Mouse (Mus musculus): ENCODE results near the gene Atp6v1g2. TPM values are rescaled to one million over a fixed set of nuclear protein-coding genes. Genes with fewer than 3 reads are reported as not detected.

The Atp6v1g2 gene
- polyA plus RNA-seq (2012; rRNA removed) = 6.9 and 13.4 TPM in 2 replicates

DNA sequence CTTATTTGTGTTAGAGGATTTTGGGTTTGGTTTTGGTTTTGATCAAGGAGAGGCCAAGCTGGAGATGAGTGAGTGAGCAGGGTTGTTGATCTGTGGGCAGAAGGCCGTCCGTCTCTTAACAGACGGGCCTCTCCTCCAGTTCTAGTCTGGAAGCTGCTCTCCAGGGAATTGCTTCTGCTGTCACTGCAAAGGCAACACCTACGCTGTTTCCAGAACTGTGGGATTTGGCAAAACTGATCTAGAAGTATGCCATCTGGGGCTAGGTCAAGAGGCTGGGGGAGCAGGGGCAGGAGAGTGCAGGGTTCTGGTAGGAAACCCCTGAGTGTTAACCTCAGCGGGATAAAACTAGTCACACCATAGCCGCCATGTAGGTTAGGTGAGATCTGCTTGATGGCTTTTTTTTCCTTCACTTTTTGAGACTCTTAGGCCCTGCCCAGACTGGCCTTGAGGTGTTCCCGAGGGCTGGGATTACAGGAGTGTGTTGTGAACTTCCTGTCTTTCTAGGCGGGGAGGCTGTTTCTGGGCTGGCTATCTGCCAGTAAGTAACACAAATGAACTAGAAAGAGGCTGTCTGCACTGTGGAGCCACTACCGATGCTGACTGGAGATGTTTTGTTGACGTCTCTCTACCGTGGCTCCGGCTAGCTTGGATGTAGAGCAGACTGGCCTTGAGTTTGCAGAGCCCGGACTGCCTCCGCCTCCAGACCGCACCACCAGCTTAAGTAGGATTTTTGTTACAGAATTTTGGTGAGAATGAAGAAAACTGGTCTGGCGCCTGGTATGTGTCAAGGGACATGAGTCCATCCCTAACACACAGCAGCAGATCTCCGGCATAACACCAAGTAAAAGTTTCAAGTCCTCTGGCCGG is at the start of gene Atp6v1g2:
Atp6v1g2 (plus strand) TSS at position 547 of the 867 bp plus-strand sequence.

GRCm38 (mm10) chr17:35187959-35188610 is 45.4 kb upstream of the Atp6v1g2 start, which contains the start of gene Lst1:
TSS of gene Lst1 (minus strand) at chr17:35188439.

DNA sequence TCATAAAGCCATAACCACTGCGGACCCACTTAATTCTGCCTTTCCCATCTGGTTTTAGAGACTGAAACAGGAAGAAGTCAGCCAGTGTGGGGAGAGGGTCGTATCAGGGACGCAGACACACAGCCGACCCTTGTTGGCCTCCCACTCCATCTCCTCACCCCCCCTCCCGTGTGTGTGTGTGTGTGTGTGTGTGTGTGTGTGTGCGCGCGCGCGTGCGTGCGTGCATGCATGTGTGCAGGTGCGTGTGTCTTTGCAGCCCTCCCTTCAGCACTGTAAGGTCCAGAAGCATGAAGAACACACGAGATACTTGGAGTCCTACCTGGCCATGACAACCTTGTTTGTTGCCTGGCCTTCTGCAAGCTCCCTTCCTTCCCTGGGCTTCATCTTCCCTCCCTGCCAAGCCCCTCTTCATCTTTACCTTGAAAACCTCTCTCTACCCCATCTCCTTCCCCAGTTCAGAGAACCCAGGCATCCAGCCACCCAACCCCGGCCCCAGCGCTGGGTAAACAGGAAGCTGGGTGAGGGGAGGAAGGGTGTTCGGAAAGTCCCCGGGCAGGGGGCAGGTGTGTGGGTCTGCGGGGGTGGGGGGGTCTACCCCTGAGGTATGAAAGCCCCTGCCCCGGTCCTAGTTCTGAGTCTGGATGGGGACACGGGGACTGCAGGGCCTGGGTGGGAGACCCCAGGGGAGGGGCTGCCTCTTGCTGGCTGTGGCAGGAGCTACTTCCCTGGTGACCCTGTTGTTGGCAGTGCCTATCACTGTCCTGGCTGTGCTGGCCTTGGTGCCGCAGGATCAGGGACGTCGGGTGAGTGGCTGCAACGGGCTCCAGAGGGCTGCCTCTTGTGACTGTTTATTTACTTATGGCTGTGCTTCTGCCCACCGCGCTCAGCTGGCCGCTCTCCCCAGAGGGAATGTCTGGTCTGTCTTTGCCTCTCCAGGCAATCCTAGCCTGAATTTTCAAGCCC is 39.3 kb upstream of the Atp6v1g2 start, which contains the start of gene Ltb:
Ltb (plus strand) TSS at position 559 of the 963 bp plus-strand sequence.

GRCm38 (mm10) chr17:35201787-35202186 is 31.7 kb upstream of the Atp6v1g2 start, which contains the start of gene Tnf:
TSS of gene Tnf (minus strand) at chr17:35202007.

DNA sequence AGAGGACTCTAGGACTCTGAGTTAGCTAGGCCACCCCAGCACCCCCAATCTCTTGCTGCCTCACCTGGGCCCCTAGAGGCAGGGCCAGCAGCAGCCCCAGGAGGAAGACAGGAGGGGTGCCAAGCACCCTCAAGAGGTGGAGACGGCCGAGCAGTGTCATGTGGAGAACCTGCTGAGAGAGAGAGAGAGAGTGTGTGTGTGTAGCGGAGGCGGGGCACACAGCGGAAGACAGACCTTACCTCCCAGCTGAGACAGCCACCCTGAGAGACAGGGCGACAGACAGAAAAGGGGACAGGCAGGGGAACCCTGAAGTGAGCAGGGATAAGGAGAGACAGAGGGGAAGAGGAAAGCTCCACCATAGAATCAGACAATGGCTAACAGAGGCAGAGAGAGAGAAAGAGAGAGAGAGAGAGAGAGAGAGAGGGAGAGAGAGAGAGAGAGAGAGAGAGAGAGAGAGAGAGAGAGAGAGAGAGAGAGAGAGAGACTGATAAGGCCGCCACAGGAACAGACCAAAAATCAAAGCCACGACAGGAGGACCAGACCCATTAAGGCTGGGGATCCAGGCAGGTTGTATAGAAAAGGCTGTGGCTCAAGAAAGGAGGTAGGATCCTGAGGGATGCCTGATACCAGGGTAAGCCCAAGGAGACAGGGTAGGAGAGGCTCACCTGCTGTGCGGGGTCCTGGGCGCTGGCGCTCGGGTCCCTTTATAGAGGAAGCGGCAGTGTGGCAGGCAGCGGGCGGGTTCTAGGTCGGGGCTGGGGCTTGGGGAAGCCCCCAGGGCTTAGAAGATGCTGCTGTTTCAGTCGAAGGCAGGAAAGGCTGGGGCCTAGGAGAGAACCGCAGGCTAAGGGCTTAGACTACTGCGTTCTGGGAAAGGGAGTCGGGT is 28.7 kb upstream of the Atp6v1g2 start, which contains the start of gene Lta:
Lta (minus strand) TSS at position 858 of the 886 bp plus-strand sequence.

DNA sequence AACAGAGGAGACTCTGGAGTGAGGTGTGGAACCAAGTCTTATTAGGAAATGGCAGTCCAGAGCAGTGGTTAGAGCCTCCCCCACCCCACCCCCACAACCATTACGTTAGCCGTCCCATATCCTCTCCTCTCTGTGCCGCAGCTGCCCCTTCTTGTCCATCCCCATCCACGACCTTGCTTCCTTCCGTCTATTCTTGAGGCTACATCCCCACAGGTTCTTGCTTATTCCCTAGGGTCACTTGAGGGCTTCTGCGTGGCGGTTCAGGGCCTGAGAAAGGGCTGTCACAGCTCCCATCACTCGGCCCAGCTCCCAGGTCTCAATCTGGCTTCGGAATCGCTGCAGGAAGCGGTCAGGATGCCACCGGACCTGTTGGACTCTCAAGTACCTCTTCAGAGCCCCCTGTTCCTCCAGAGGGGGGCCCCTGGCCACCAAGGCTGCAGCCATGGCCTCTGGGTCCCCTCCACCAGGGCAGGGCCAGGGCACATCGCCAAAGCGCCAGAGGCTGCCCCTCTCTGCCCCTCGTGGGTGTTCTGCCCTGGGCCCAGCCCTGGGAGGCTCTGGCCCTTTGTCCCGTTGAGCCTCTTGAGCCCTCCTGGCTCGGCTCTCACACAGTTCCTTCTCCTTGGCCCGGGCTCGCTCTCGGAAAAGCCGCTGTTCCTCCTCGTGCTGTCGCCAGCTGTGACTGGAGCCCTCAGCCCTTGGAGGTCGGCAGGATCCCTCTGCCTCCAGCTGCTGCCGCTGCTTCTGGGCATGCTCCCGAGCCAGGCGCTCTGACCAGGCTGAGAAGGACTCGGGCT is 13.1 kb upstream of the Atp6v1g2 start, which contains the start of gene Gm16181:
Gm16181 (plus strand) TSS at position 679 of the 797 bp plus-strand sequence.

GRCm38 (mm10) chr17:35235614-35236389 is 2.3 kb downstream of the Atp6v1g2 start, which contains the start of gene Nfkbil1:
TSS of gene Nfkbil1 (minus strand) at chr17:35235792.

DNA sequence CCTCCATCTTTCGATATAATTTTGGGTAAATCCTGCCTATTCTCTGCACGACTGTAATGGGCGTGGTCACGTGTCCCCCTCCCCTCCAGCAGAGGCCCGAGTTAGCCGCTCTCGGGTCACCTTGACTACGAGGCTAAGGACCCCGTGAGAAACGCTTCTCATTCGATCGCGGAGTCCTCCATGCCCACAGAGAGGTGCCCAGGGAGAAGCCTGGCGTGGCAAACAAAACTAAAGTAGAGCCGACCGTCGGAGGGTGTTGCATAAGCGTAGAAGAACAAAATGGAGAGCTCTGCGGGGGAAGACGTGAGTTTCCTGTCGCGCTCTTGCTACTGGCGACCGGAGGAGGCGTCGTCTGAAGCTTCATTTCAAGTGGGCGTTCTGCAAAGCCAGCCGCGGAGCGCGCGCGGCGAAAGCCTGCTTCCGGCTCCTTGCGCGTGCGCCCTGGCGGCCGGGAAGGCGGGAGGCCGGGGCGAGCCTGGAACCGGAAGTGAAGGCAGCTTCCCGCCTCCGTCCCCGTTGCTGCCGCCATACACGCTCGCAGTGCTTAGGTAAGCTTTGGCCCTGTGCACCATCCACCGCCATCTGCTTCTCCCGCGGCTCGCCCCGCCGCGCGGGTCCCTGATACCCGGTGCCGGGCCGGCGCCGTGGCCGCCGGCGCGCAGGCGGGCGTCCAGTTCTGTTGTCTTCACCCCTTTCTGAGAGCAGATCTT is 8.0 kb downstream of the Atp6v1g2 start, which contains the start of gene Ddx39b:
Ddx39b (plus strand) TSS at position 442 of the 710 bp plus-strand sequence.

DNA sequence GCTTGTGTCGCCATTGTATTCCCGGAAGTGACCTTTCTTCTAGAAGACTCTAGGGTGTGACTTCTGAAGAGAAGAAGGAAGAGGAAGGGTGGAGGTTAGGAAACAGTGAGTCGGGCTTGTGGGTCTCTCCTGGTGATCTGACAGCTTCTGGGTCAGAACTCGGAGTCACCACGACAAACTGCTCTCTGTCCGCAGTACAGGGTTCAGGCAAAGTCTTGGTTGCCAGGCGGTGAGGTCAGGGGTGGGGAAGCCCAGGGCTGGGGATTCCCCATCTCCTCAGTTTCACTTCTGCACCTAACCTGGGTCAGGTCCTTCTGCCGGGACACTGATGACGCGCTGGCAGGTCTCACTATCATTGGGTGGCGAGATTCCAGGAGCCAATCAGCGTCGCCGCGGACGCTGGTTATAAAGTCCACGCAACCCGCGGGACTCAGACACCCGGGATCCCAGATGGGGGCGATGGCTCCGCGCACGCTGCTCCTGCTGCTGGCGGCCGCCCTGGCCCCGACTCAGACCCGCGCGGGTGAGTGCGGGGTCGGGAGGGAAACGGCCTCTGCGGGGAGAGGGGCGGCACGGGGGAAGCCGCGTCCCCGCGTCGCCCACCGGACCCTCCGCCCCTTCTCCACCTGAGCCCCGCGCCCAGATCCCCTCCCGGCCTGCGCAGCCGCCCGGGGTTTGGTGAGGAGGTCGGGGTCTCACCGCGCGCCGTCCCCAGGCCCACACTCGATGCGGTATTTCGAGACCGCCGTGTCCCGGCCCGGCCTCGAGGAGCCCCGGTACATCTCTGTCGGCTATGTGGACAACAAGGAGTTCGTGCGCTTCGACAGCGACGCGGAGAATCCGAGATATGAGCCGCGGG is 29.4 kb downstream of the Atp6v1g2 start, which contains the start of gene H2-D1:
H2-D1 (plus strand) TSS at position 67 of the 859 bp plus-strand sequence.

Other genes starting within 250 kb of the Atp6v1g2 start
- 349 and 387 TPM in 2 replicates for gene Vars, start 232.7 kb upstream of the Atp6v1g2 start, polyA plus RNA-seq (2012; rRNA removed)
- gene Vwa7, start 217.1 kb upstream of the Atp6v1g2 start, polyA plus RNA-seq (2012; rRNA removed) = 1.6 and 1.7 TPM in 2 replicates
- 2.2 and 3.1 TPM in 2 replicates for gene Sapcd1, start 205.6 kb upstream of the Atp6v1g2 start, polyA plus RNA-seq (2012; rRNA removed)
- 2.8 and 3.2 TPM in 2 replicates for gene Msh5, start 186.9 kb upstream of the Atp6v1g2 start, polyA plus RNA-seq (2012; rRNA removed)
- gene Clic1, start 183.7 kb upstream of the Atp6v1g2 start, polyA plus RNA-seq (2012; rRNA removed) = 134 and 150 TPM in 2 replicates
- gene Ddah2, start 174.6 kb upstream of the Atp6v1g2 start, polyA plus RNA-seq (2012; rRNA removed) = 113 and 116 TPM in 2 replicates
- not detected in 2 replicates for gene Ly6g6c, start 168.3 kb upstream of the Atp6v1g2 start, polyA plus RNA-seq (2012; rRNA removed)
- 0.25 and 0.36 TPM in 2 replicates for gene Mpig6b, start 167.5 kb upstream of the Atp6v1g2 start, polyA plus RNA-seq (2012; rRNA removed)
- 13.7 and 17.0 TPM in 2 replicates for gene Ly6g6e, start 156.8 kb upstream of the Atp6v1g2 start, polyA plus RNA-seq (2012; rRNA removed)
- 7.4 and 8.5 TPM in 2 replicates for gene Ly6g6d, start 155.6 kb upstream of the Atp6v1g2 start, polyA plus RNA-seq (2012; rRNA removed)
- gene Ly6g6f, start 148.1 kb upstream of the Atp6v1g2 start, polyA plus RNA-seq (2012; rRNA removed) = not detected in 2 replicates
- gene Abhd16a, start 144.4 kb upstream of the Atp6v1g2 start, polyA plus RNA-seq (2012; rRNA removed) = 223 and 260 TPM in 2 replicates
- gene Ly6g5c, start 125.4 kb upstream of the Atp6v1g2 start, polyA plus RNA-seq (2012; rRNA removed) = not detected in 2 replicates
- 1.5 and 2.3 TPM in 2 replicates for gene Ly6g5b, start 118.2 kb upstream of the Atp6v1g2 start, polyA plus RNA-seq (2012; rRNA removed)
- gene Gpank1, start 112.2 kb upstream of the Atp6v1g2 start, polyA plus RNA-seq (2012; rRNA removed) = 17.4 and 20.2 TPM in 2 replicates
- 246 and 449 TPM in 2 replicates for gene Csnk2b, start 111.6 kb upstream of the Atp6v1g2 start, polyA plus RNA-seq (2012; rRNA removed)
- gene D17H6S53E, start 107.3 kb upstream of the Atp6v1g2 start, polyA plus RNA-seq (2012; rRNA removed) = 7.9 and 13.4 TPM in 2 replicates
- gene Apom, start 101.6 kb upstream of the Atp6v1g2 start, polyA plus RNA-seq (2012; rRNA removed) = 0.16 and 0.37 TPM in 2 replicates
- 379 and 401 TPM in 2 replicates for gene Bag6, start 98.5 kb upstream of the Atp6v1g2 start, polyA plus RNA-seq (2012; rRNA removed)
- 592 and 637 TPM in 2 replicates for gene Prrc2a, start 68.8 kb upstream of the Atp6v1g2 start, polyA plus RNA-seq (2012; rRNA removed)
- 1.4 and 1.9 TPM in 2 replicates for gene Aif1, start 57.6 kb upstream of the Atp6v1g2 start, polyA plus RNA-seq (2012; rRNA removed)
- gene Lst1, start 45.2 kb upstream of the Atp6v1g2 start, polyA plus RNA-seq (2012; rRNA removed) = 15.6 and 19.9 TPM in 2 replicates
- 4.6 and 6.7 TPM in 2 replicates for gene Ltb, start 39.2 kb upstream of the Atp6v1g2 start, polyA plus RNA-seq (2012; rRNA removed)
- gene Tnf, start 31.7 kb upstream of the Atp6v1g2 start, polyA plus RNA-seq (2012; rRNA removed) = 0.62 and 0.77 TPM in 2 replicates
- gene Lta, start 28.3 kb upstream of the Atp6v1g2 start, polyA plus RNA-seq (2012; rRNA removed) = 0.16 and 0.36 TPM in 2 replicates
- gene Gm16181, start 12.8 kb upstream of the Atp6v1g2 start, polyA plus RNA-seq (2012; rRNA removed) = not detected in 2 replicates
- 42.9 and 64.2 TPM in 2 replicates for gene Nfkbil1, start 2.1 kb downstream of the Atp6v1g2 start, polyA plus RNA-seq (2012; rRNA removed)
- gene Ddx39b, start 8.1 kb downstream of the Atp6v1g2 start, polyA plus RNA-seq (2012; rRNA removed) = 360 and 468 TPM in 2 replicates
- 422 and 558 TPM in 2 replicates for gene H2-D1, start 29.1 kb downstream of the Atp6v1g2 start, polyA plus RNA-seq (2012; rRNA removed)
- not detected in 2 replicates for gene H2-Q1, start 86.7 kb downstream of the Atp6v1g2 start, polyA plus RNA-seq (2012; rRNA removed)
- gene H2-Q2, start 108.6 kb downstream of the Atp6v1g2 start, polyA plus RNA-seq (2012; rRNA removed) = 1.3 and 2.0 TPM in 2 replicates
- gene H2-Q4, start 146.0 kb downstream of the Atp6v1g2 start, polyA plus RNA-seq (2012; rRNA removed) = 77.6 and 85.0 TPM in 2 replicates
- gene H2-Q6, start 191.2 kb downstream of the Atp6v1g2 start, polyA plus RNA-seq (2012; rRNA removed) = 20.9 and 39.7 TPM in 2 replicates
- gene H2-Q7, start 205.5 kb downstream of the Atp6v1g2 start, polyA plus RNA-seq (2012; rRNA removed) = 52.3 and 110 TPM in 2 replicates
- 23.2 and 37.6 TPM in 2 replicates for gene H2-Q10, start 236.4 kb downstream of the Atp6v1g2 start, polyA plus RNA-seq (2012; rRNA removed)